Mouse (Mus musculus) stomach, postnatal 0 days (tissue): ENCODE data around the gene Lbx2. TPM values are rescaled to one million over a fixed set of nuclear protein-coding genes. Genes with fewer than 3 reads are reported as not detected.

Experiments used
- ATAC-seq: fragments of 200-750 bp; cut with Nextera tagmentation; 2 replicates; pipeline ENCODE4 v1.8.0; 2017; ENCODE audit not compliant: low FRiP score, low TSS enrichment
- DNase-seq: peaks from one replicate; pipeline ENCODE4 v3.0.0-alpha.2; 2016; ENCODE audit warnings: low spot score
- H3K27ac ChIP-seq: fragments of 300-500 bp; sonication (generic); replicated peaks from 2 replicates; pipeline ENCODE4 v1.5.1; 2014; ENCODE audit warnings: mild to moderate bottlenecking, control low read depth
- H3K27me3 ChIP-seq: fragments of 300-500 bp; sonication (generic); 2 replicates; pipeline ENCODE4 v1.6.1; 2014; ENCODE audit warnings: low read length; ENCODE audit not compliant: control insufficient read depth, insufficient read depth
- H3K36me3 ChIP-seq: fragments of 300-500 bp; sonication (generic); 2 replicates; pipeline ENCODE4 v1.6.1; 2014; ENCODE audit warnings: low read length, mixed read lengths; ENCODE audit not compliant: control insufficient read depth, insufficient read depth
- H3K4me1 ChIP-seq: fragments of 300-500 bp; sonication (generic); replicated peaks from 2 replicates; pipeline ENCODE4 v1.6.1; 2014; ENCODE audit warnings: antibody characterized with exemption; ENCODE audit not compliant: control insufficient read depth, insufficient read depth
- H3K4me2 ChIP-seq: fragments of 300-500 bp; sonication (generic); replicated peaks from 2 replicates; pipeline ENCODE4 v1.6.1; 2014; ENCODE audit warnings: low read depth, mild to moderate bottlenecking, control low read depth, moderate library complexity
- H3K4me3 ChIP-seq: fragments of 300-500 bp; sonication (generic); 2 replicates; pipeline ENCODE4 v1.5.1; 2014; ENCODE audit warnings: low read depth, low read length, control low read depth
- H3K9ac ChIP-seq: fragments of 300-500 bp; sonication (generic); 2 replicates; pipeline ENCODE4 v1.6.1; 2014; ENCODE audit warnings: mild to moderate bottlenecking, low read length, control low read depth, mixed read lengths
- H3K9me3 ChIP-seq: fragments of 300-500 bp; sonication (generic); 2 replicates; pipeline ENCODE4 v1.6.1; 2016; ENCODE audit warnings: low read length; ENCODE audit not compliant: control insufficient read depth
- CTCF ChIP-seq: IDR thresholded peaks from 2 replicates; pipeline ENCODE4 v1.5.1; 2016; ENCODE audit warnings: antibody characterized with exemption, low read depth, mild to moderate bottlenecking, moderate library complexity
- EP300 ChIP-seq: optimal IDR thresholded peaks from 2 replicates; pipeline ENCODE3; 2016; ENCODE audit warnings: antibody characterized with exemption
- WGBS: fragments of 180-500 bp; shearing (Covaris S2); extraction: QIAGEN DNeasy Blood & Tissue Kit; methylation state at CpG from one replicate; pipeline ENCODE4 v1.1.7; 2014; 5-methylcytosine and 5-hydroxymethylcytosine counted together
- polyA plus RNA-seq: library from polyadenylated mRNA; unstranded; fragments of >200 nt; fragmentation: Nextera tagmentation; extraction: Ambion mirVana; gene quantifications from 2 replicates; pipeline ENCODE4 v1.2.1, GENCODE M21; 2015

Lbx2 gene
- polyA plus RNA-seq, 1 experiment from 2014 or later, result 0.53 TPM

GRCm38 (mm10) chr6:83121863-83122710, 35.9 kb downstream of the Lbx2 start:
- Histone ChIP-seq H3K27me3 (no peaks in the 10 kb centered on the region), H3K9me3 (no peaks in the 10 kb centered on the region), H3K4me2 (peak overlapping the region; percentile 99), H3K36me3 (peaks cover 5% of the 10 kb centered on the region), H3K27ac (peak overlapping the region; percentile 92), H3K9ac (peak overlapping the region; percentile 69), H3K4me1 (no peaks in the 10 kb centered on the region; the same call in none of the 2 replicates), H3K4me3 (peak overlapping the region; percentile 70)
- TF ChIP-seq CTCF (no peak), EP300 (no peak)
- ATAC-seq (peak; percentile 43; the same call in 1 of the 2 replicates), DNase-seq (no peak)
- 1% methylated on average over 51 of the region's 52 CpGs for WGBS

- ATAC-seq (no peak), DNase-seq (no peak)
- Histone ChIP-seq H3K36me3 (peaks cover 2% of the 10 kb centered on the region), H3K27me3 (no peaks in the 10 kb centered on the region), H3K4me2 (no peak overlapping the region), H3K4me1 (no peaks in the 10 kb centered on the region; the same call in none of the 2 replicates), H3K27ac (no peak overlapping the region), H3K9ac (no peak overlapping the region), H3K4me3 (no peak overlapping the region), H3K9me3 (no peaks in the 10 kb centered on the region)
- WGBS, result 76% methylated on average over 5 of the region's 5 CpGs
- no peak for TF ChIP-seq EP300
- TF ChIP-seq CTCF, result no peak
These were observed 36.8 kb downstream of the Lbx2 start for GRCm38 (mm10) chr6:83122961-83123360.

DNA sequence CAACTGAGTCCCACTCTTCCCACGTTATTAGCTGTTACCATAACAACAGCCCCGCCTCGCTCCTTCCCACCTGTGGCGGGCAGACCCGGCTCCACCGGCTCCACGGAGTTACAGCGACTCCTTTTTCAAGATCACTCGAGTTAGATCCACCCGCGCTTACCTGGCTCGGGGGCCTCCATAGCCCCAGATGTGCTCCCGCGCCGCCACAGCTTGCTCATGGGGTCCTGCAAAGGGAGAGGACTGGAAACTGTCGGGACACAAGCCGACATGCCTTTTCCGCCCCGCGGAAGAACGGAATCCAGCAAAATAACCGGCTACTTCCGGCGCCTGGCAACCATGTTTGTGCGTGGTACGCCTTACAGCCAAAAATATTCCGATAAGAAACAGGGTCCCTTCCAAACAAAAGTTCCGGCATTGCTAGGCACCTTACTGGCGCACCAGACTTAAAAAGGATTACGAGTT, 38.7 kb downstream of the Lbx2 start:
- no peaks in the 10 kb centered on the region for H3K9me3 ChIP-seq
- H3K9ac ChIP-seq, result peak overlapping the region; percentile 75
- no peaks in the 10 kb centered on the region; the same call in none of the 2 replicates for H3K4me1 ChIP-seq
- peak overlapping the region; percentile 91 for H3K4me2 ChIP-seq
- DNase-seq (peak; percentile 91), ATAC-seq (peak; percentile 22)
- TF ChIP-seq EP300, result no peak
- TF ChIP-seq CTCF, result no peak
- H3K4me3 ChIP-seq, result peak overlapping the region; percentile 80
- no peaks in the 10 kb centered on the region for H3K27me3 ChIP-seq
- H3K27ac ChIP-seq, result no peak overlapping the region
- under 1% methylated on average over 30 of the region's 30 CpGs for WGBS
- H3K36me3 ChIP-seq, result no peaks in the 10 kb centered on the region

GRCm38 (mm10) chr6:83125331-83125730, 39.2 kb downstream of the Lbx2 start, which contains the start of gene Ino80b:
Ino80b (minus strand) TSS chr6:83125431.
- peak within 1 kb of the TSS; percentile 91 for H3K4me2 ChIP-seq
- H3K4me3 ChIP-seq, result peak within 1 kb of the TSS; percentile 80
- H3K9ac ChIP-seq, result peak within 1 kb of the TSS; percentile 75
- H3K27me3 ChIP-seq, result no peaks in the 10 kb centered on the region
- TF ChIP-seq CTCF (no peak), EP300 (no peak)
- H3K4me1 ChIP-seq, result no peaks in the 10 kb centered on the region; the same call in none of the 2 replicates
- 23% methylated on average over 5 of the region's 5 CpGs for WGBS
- DNase-seq, result no peak
- no peak within 1 kb of the TSS for H3K27ac ChIP-seq
- H3K36me3 ChIP-seq, result no peaks in the 10 kb centered on the region
- ATAC-seq, result no peak
- H3K9me3 ChIP-seq, result no peaks in the 10 kb centered on the region

- Histone ChIP-seq H3K9me3 (no peaks in the 10 kb centered on the region), H3K27me3 (no peaks in the 10 kb centered on the region), H3K27ac (no peak overlapping the region), H3K36me3 (no peaks in the 10 kb centered on the region), H3K4me2 (no peak overlapping the region), H3K9ac (no peak overlapping the region), H3K4me1 (no peaks in the 10 kb centered on the region; the same call in none of the 2 replicates), H3K4me3 (no peak overlapping the region)
- no peak for DNase-seq
- WGBS, result 97% methylated on average over 5 of the region's 5 CpGs
- TF ChIP-seq EP300 (no peak), CTCF (peak; percentile 56)
- ATAC-seq, result no peak
These were observed 41.3 kb downstream of the Lbx2 start for GRCm38 (mm10) chr6:83127419-83127818.
